Mouse (Mus musculus) heart, adult 11 months (tissue): ENCODE results near the gene Ghitm.

Experiments used
- DNase-seq: peaks from one replicate; pipeline ENCODE4 v3.0.0; 2022

Gene Ghitm

GRCm38 (mm10) chr14:37101531-37101930 is 33.5 kb downstream of the Ghitm start:
- peak; percentile 52 for DNase-seq

- peak; percentile 80 for DNase-seq
These were observed 37.0 kb downstream of the Ghitm start, which contains the start of gene Cdhr1 for GRCm38 (mm10) chr14:37097956-37098530. Gene Cdhr1 (minus strand): TSS chr14:37098347.

- DNase-seq: peak; percentile 50
These were observed 39.5 kb downstream of the Ghitm start for GRCm38 (mm10) chr14:37095556-37095955.

DNA sequence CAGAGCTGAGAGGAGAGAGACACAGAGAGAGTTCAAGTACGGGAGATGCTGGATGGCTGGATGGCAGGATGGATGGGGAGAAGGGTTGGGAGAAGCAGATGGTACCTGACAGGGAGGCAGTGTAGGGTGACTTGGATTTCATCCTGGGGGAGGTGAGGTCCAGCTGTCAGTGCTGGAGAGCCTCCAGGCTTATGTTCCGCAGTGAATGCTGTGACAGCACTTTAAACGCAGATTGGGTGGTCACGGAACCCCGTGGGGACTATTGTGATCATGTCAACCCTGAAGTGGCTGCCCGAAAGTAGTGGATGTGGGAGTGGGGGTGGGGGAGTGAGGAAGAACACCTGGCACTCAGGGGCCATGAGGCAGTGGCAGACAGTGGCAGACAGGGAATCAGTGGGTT is 40.6 kb downstream of the Ghitm start:
- DNase-seq: peak; percentile 73

- DNase-seq: no peak
These were observed 51.3 kb downstream of the Ghitm start for GRCm38 (mm10) chr14:37083755-37084154.

DNA sequence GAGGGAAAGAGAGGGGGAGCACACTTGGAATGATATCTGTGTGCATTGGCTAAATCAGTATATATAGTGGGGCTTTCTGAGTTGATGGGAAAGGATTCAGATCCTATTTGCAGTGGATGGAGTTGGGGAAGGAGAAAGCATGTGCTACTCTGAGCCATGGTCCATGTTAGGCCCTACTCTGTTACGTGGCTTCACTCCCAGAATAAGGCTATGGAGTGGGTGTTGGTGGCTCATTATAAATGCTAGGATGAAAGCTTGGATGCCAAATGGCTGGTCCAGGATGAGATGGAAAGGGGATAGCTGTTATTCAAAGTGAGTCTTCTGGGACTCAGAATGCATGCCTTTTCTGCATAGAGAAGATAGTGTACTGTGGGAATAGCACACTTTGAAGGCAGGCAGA is 54.3 kb downstream of the Ghitm start:
- DNase-seq: peak; percentile 75
